ENCODE assay signal across 8 mouse cellular contexts in the genomic region with DNA sequence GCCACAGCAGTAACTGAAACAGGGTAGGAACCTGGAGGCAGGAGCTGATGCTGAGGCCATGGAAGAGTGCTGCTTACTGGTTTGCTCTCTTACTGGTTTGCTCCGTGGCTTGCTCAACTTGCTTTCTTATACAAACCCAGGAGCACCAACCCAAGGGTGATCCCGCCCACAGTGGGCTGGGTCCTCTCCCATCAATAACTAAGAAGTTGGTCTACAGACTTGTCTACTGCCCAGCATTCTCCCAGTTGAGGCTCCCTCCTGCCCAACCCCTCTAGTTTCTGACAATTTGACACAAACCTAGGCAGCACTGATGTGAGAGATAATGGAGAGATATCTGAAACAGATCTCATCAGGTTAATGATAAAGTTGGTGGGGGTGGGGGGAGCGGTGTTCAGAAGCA.
DNase-seq lines count a peak whose midpoint lies in the region; ATAC-seq and TF ChIP-seq lines count a peak whose summit lies in the region.

No protein-coding gene starts in this region.

- DNase-seq in cerebellum, postnatal 25 days = peak; percentile 23 to 43
- no peak for DNase-seq in cerebellum, adult 11-12 months
- no peak for DNase-seq in lung, postnatal 0 days (ENCODE audit: low spot score)
- DNase-seq in lung, postnatal 4 days = no peak
- DNase-seq in liver, embryonic 13.5 days = no peak
- DNase-seq in layer of hippocampus, postnatal 14 days (ENCODE audit: low spot score in 2 of 2) = no peak
- DNase-seq in c-Kit-positive CD71-positive TER-119-positive erythroid progenitor cells, embryonic 14.5 days (ENCODE audit: low spot score) = no peak

- H3K4me1 ChIP-seq in lung, postnatal 0 days (ENCODE audit: insufficient read depth, low read depth, low read length) = no peaks in the 10 kb centered on the region; the same call in 1 of the 2 replicates
- peaks cover 21% of the 10 kb centered on the region for H3K4me1 ChIP-seq in liver, embryonic 13.5 days (replicated peaks)

- 18% methylated on average over 3 of the region's 3 CpGs for WGBS in lung, postnatal 0 days
- 18% methylated on average over 3 of the region's 3 CpGs for WGBS in liver, embryonic 13.5 days (ENCODE audit: insufficient replicate concordance)

- no peak overlapping the region for H3K9ac ChIP-seq in lung, postnatal 0 days (replicated peaks; ENCODE audit: low read depth)
- H3K9ac ChIP-seq in liver, embryonic 13.5 days = no peak overlapping the region

- no peak for TF ChIP-seq EP300 in lung, postnatal 0 days (IDR thresholded peaks at IDR 0.05)

- H3K9me3 ChIP-seq in lung, postnatal 0 days (ENCODE audit: low read length) = no peaks in the 10 kb centered on the region
- H3K9me3 ChIP-seq in liver, embryonic 13.5 days (replicated peaks) = 0 out of 2 replicates have a peak, but pooled peaks cover 7% of the 10 kb centered on the region

- ATAC-seq in lung, postnatal 0 days = no peak
- peak; percentile 26; the same call in 1 of the 2 replicates for ATAC-seq in liver, embryonic 13.5 days (ENCODE audit: low read depth)
- no peak for ATAC-seq in frontal cortex, adult (ENCODE audit: low TSS enrichment)

- H3K27me3 ChIP-seq in lung, postnatal 0 days (replicated peaks; ENCODE audit: insufficient read depth, low read length) = no peaks in the 10 kb centered on the region
- H3K27me3 ChIP-seq in liver, embryonic 13.5 days = no peaks in the 10 kb centered on the region

- no peaks in the 10 kb centered on the region for H3K36me3 ChIP-seq in lung, postnatal 0 days (ENCODE audit: insufficient read depth, low read length)
- H3K36me3 ChIP-seq in liver, embryonic 13.5 days = no peaks in the 10 kb centered on the region

- H3K4me2 ChIP-seq in lung, postnatal 0 days (replicated peaks; ENCODE audit: low read depth, low read length) = peak overlapping the region; percentile 27
- peak overlapping the region; percentile 21; the same call in 1 of the 2 replicates for H3K4me2 ChIP-seq in liver, embryonic 13.5 days

- H3K27ac ChIP-seq in lung, postnatal 0 days (ENCODE audit: low read length) = no peak overlapping the region; the same call in 1 of the 2 replicates
- H3K27ac ChIP-seq in liver, embryonic 13.5 days = no peak overlapping the region

- no peak for TF ChIP-seq CTCF in lung, postnatal 0 days (IDR thresholded peaks at IDR 0.05)

- no peak overlapping the region for H3K4me3 ChIP-seq in lung, postnatal 0 days (ENCODE audit: low read depth, low read length)
- H3K4me3 ChIP-seq in liver, embryonic 13.5 days (replicated peaks) = no peak overlapping the region

Comparison
In these comparisons a context has a peak if more than half of its experiments do, and no peak if none do; other contexts are left out.
1. DNase-seq: peak in cerebellum, postnatal 25 days (2 of 2); none in cerebellum, adult 11-12 months (single experiment), lung, postnatal 0 days (single experiment), lung, postnatal 4 days (0 of 2), liver, embryonic 13.5 days (single experiment), layer of hippocampus, postnatal 14 days (0 of 2) and c-Kit-positive CD71-positive TER-119-positive erythroid progenitor cells, embryonic 14.5 days (single experiment).